ENCODE assay signal across 17 mouse cellular contexts in genomic region chr17:63112826-63113225, GRCm38 (mm10).
"Had no signal": no experiment of that assay in that cellular context is flagged by ENCODE, and none has a peak within 500 bp of the region (broad histone marks: within the 10 kb centered on the region; RNA-seq: fewer than 3 reads in every experiment).

No protein-coding gene starts in this region.

- H3K9me3 ChIP-seq: lung, embryonic 15.5 days; midbrain, embryonic 13.5 days; midbrain, embryonic 15.5 days; neural tube, embryonic 12.5 days; stomach, embryonic 15.5 days had no signal

- H3K9ac ChIP-seq: liver, postnatal 0 days; lung, embryonic 15.5 days; midbrain, embryonic 13.5 days; midbrain, embryonic 15.5 days; neural tube, embryonic 12.5 days; stomach, embryonic 15.5 days had no signal

- ATAC-seq: liver, postnatal 0 days; lung, postnatal 0 days; midbrain, embryonic 13.5 days; midbrain, embryonic 15.5 days had no signal

- DNase-seq: liver, postnatal 0 days; lung, adult 2 months; lung, postnatal 14 days; lung, postnatal 36 days; thymus, adult 2 months; thymus, postnatal 25 days; thymus, postnatal 4 days had no signal

- H3K4me2 ChIP-seq: lung, embryonic 15.5 days; midbrain, embryonic 11.5 days; midbrain, embryonic 13.5 days; midbrain, embryonic 15.5 days; neural tube, embryonic 12.5 days; stomach, embryonic 15.5 days had no signal

- H3K27me3 ChIP-seq: lung, embryonic 15.5 days; megakaryocyte, embryonic 14.5 days; midbrain, embryonic 13.5 days; midbrain, embryonic 15.5 days; neural tube, embryonic 12.5 days; stomach, embryonic 15.5 days had no signal

- H3K36me3 ChIP-seq: lung, embryonic 15.5 days; midbrain, embryonic 13.5 days; midbrain, embryonic 15.5 days; neural tube, embryonic 12.5 days; stomach, embryonic 15.5 days had no signal

- H3K4me3 ChIP-seq: lung, embryonic 15.5 days; megakaryocyte, embryonic 14.5 days; midbrain, embryonic 13.5 days; midbrain, embryonic 15.5 days; neural tube, embryonic 12.5 days; stomach, embryonic 15.5 days had no signal

- H3K4me1 ChIP-seq: lung, embryonic 15.5 days; megakaryocyte, embryonic 14.5 days; stomach, embryonic 15.5 days had no signal

- H3K27ac ChIP-seq: lung, embryonic 15.5 days; macrophage; midbrain, embryonic 13.5 days; midbrain, embryonic 15.5 days; neural tube, embryonic 12.5 days; stomach, embryonic 15.5 days; stomach, postnatal 0 days had no signal
